Mouse (Mus musculus): Measurements from ENCODE around the gene A730049H05Rik. TPM values are rescaled to one million over a fixed set of nuclear protein-coding genes. Genes with fewer than 3 reads are reported as not detected.

A730049H05Rik gene
- total RNA-seq, 2 experiments from 2014 or later = 0.33 to 0.43 TPM

GRCm38 (mm10) chr6:92829148-92829547, 12.9 kb downstream of the A730049H05Rik start:
- DNase-seq = no peak

- peak; percentile 25 for DNase-seq
Observed at GRCm38 (mm10) chr6:92831106-92831505, 14.8 kb downstream of the A730049H05Rik start.

- no peak for DNase-seq
Observed at GRCm38 (mm10) chr6:92842000-92842399, 25.7 kb downstream of the A730049H05Rik start.

- DNase-seq = no peak
Observed at GRCm38 (mm10) chr6:92843474-92843873, 27.2 kb downstream of the A730049H05Rik start.

GRCm38 (mm10) chr6:92845898-92846297, 29.6 kb downstream of the A730049H05Rik start:
- DNase-seq = no peak

GRCm38 (mm10) chr6:92846614-92847013, 30.3 kb downstream of the A730049H05Rik start:
- DNase-seq = no peak

GRCm38 (mm10) chr6:92849208-92849607, 32.9 kb downstream of the A730049H05Rik start:
- peak; percentile 58 for DNase-seq

- DNase-seq = peak; percentile 84
Observed at GRCm38 (mm10) chr6:92850250-92850649, 34.0 kb downstream of the A730049H05Rik start.

- no peak for DNase-seq
Observed at GRCm38 (mm10) chr6:92854873-92855272, 38.6 kb downstream of the A730049H05Rik start.

GRCm38 (mm10) chr6:92857761-92858160, 41.5 kb downstream of the A730049H05Rik start:
- DNase-seq = no peak

GRCm38 (mm10) chr6:92858721-92859510, 42.6 kb downstream of the A730049H05Rik start:
- no peak for DNase-seq

- no peak for DNase-seq
Observed at GRCm38 (mm10) chr6:92860285-92860912, 44.1 kb downstream of the A730049H05Rik start.

GRCm38 (mm10) chr6:92862599-92862998, 46.3 kb downstream of the A730049H05Rik start:
- peak; percentile 42 for DNase-seq

GRCm38 (mm10) chr6:92869089-92869581, 52.9 kb downstream of the A730049H05Rik start, which contains the start of gene Gm15737:
Gene Gm15737 (plus strand): TSS chr6:92869357.
- peak; percentile 61 for DNase-seq

- DNase-seq = peak; percentile 50
Observed at GRCm38 (mm10) chr6:92869582-92870219, 53.4 kb downstream of the A730049H05Rik start.

GRCm38 (mm10) chr6:92871813-92872212, 55.5 kb downstream of the A730049H05Rik start:
- DNase-seq = no peak

- DNase-seq = no peak
Observed at GRCm38 (mm10) chr6:92872766-92873165, 56.5 kb downstream of the A730049H05Rik start.

- DNase-seq = peak; percentile 39
Observed at GRCm38 (mm10) chr6:92874854-92875253, 58.6 kb downstream of the A730049H05Rik start.

GRCm38 (mm10) chr6:92875340-92875739, 59.1 kb downstream of the A730049H05Rik start:
- no peak for DNase-seq

- no peak for DNase-seq
Observed at GRCm38 (mm10) chr6:92876121-92876520, 59.8 kb downstream of the A730049H05Rik start.

- no peak for DNase-seq
Observed at GRCm38 (mm10) chr6:92877236-92877635, 61.0 kb downstream of the A730049H05Rik start.

GRCm38 (mm10) chr6:92878771-92879170, 62.5 kb downstream of the A730049H05Rik start:
- peak; percentile 33 for DNase-seq

GRCm38 (mm10) chr6:92879700-92880265, 63.5 kb downstream of the A730049H05Rik start:
- DNase-seq = no peak

Data from heart, postnatal 4 days (tissue).